Comparison of ENCODE assay signal across 14 mouse cellular contexts in genomic region chr11:12319318-12319717, GRCm38 (mm10).
DNase-seq lines count a peak whose midpoint lies in the region; ATAC-seq and TF ChIP-seq lines count a peak whose summit lies in the region.
"Had no signal": no experiment of that assay in that cellular context is flagged by ENCODE, and none has a peak within 500 bp of the region (broad histone marks: within the 10 kb centered on the region; RNA-seq: fewer than 3 reads in every experiment).

No protein-coding gene starts in this region.

- no peak overlapping the region for H3K27ac ChIP-seq in forebrain, embryonic 15.5 days (replicated peaks)
- no peak overlapping the region for H3K27ac ChIP-seq in forebrain, postnatal 0 days (ENCODE audit: low read depth, low read length)
- H3K27ac ChIP-seq in hindbrain, postnatal 0 days, result no peak overlapping the region
- no peak overlapping the region for H3K27ac ChIP-seq in hindbrain, embryonic 10.5 days
- H3K27ac ChIP-seq: embryonic facial prominence, embryonic 12.5 days; left cerebral cortex, adult 2 months; limb, embryonic 13.5 days; neural tube, embryonic 13.5 days had no signal

- no peak for DNase-seq in forebrain, postnatal 0 days
- peak; percentile 19 for DNase-seq in hindbrain, postnatal 0 days (ENCODE audit: low spot score)
- DNase-seq in hindbrain, embryonic 10.5 days (ENCODE audit: low spot score), result no peak
- peak; percentile 13 for DNase-seq in NIH3T3 (ENCODE audit: low read depth)
- peak; percentile 13 for DNase-seq in cerebellum, adult 8-10 months
- no peak for DNase-seq in adrenal gland, postnatal 4 days (ENCODE audit: low spot score in 2 of 2)
- DNase-seq: adrenal gland, adult 8-10 months had no signal

- 70% methylated on average over 3 of the region's 3 CpGs for WGBS in forebrain, embryonic 15.5 days
- 90% methylated on average over 3 of the region's 3 CpGs for WGBS in forebrain, postnatal 0 days
- WGBS in hindbrain, postnatal 0 days, result 79% methylated on average over 3 of the region's 3 CpGs
- 93% methylated on average over 3 of the region's 3 CpGs for WGBS in hindbrain, embryonic 10.5 days

- no peak overlapping the region for H3K4me3 ChIP-seq in forebrain, embryonic 15.5 days
- no peak overlapping the region for H3K4me3 ChIP-seq in forebrain, postnatal 0 days (ENCODE audit: low read depth, low read length)
- H3K4me3 ChIP-seq in hindbrain, postnatal 0 days (ENCODE audit: low read length), result no peak overlapping the region
- H3K4me3 ChIP-seq in hindbrain, embryonic 10.5 days, result no peak overlapping the region
- H3K4me3 ChIP-seq: embryonic facial prominence, embryonic 12.5 days; left cerebral cortex, adult 2 months; limb, embryonic 13.5 days; neural tube, embryonic 13.5 days had no signal

- no peaks in the 10 kb centered on the region for H3K27me3 ChIP-seq in forebrain, embryonic 15.5 days
- H3K27me3 ChIP-seq in forebrain, postnatal 0 days (ENCODE audit: insufficient read depth, low read length), result no peaks in the 10 kb centered on the region
- no peaks in the 10 kb centered on the region for H3K27me3 ChIP-seq in hindbrain, postnatal 0 days (ENCODE audit: insufficient read depth, low read length)
- no peaks in the 10 kb centered on the region for H3K27me3 ChIP-seq in hindbrain, embryonic 10.5 days (ENCODE audit: insufficient read depth, poor library complexity, severe bottlenecking)
- H3K27me3 ChIP-seq: embryonic facial prominence, embryonic 12.5 days; limb, embryonic 13.5 days; neural tube, embryonic 13.5 days had no signal

- H3K36me3 ChIP-seq in forebrain, embryonic 15.5 days, result no peaks in the 10 kb centered on the region
- no peaks in the 10 kb centered on the region for H3K36me3 ChIP-seq in forebrain, postnatal 0 days (ENCODE audit: insufficient read depth)
- no peaks in the 10 kb centered on the region for H3K36me3 ChIP-seq in hindbrain, postnatal 0 days (ENCODE audit: insufficient read depth, low read length)
- no peaks in the 10 kb centered on the region for H3K36me3 ChIP-seq in hindbrain, embryonic 10.5 days
- H3K36me3 ChIP-seq: embryonic facial prominence, embryonic 12.5 days; limb, embryonic 13.5 days; neural tube, embryonic 13.5 days had no signal

- TF ChIP-seq CTCF in forebrain, postnatal 0 days (IDR thresholded peaks at IDR 0.05; ENCODE audit: low read depth), result no peak
- TF ChIP-seq CTCF in hindbrain, postnatal 0 days (IDR thresholded peaks at IDR 0.05; ENCODE audit: low read depth), result no peak

- no peaks in the 10 kb centered on the region for H3K4me1 ChIP-seq in forebrain, embryonic 15.5 days
- H3K4me1 ChIP-seq in forebrain, postnatal 0 days (ENCODE audit: insufficient read depth), result no peaks in the 10 kb centered on the region
- H3K4me1 ChIP-seq in hindbrain, postnatal 0 days (ENCODE audit: insufficient read depth, low read length), result no peaks in the 10 kb centered on the region
- no peaks in the 10 kb centered on the region for H3K4me1 ChIP-seq in hindbrain, embryonic 10.5 days (replicated peaks)
- H3K4me1 ChIP-seq: embryonic facial prominence, embryonic 12.5 days; limb, embryonic 13.5 days; neural tube, embryonic 13.5 days had no signal

- peak; percentile 26; the same call in 1 of the 2 replicates for ATAC-seq in forebrain, embryonic 15.5 days (replicated peaks)
- no peak for ATAC-seq in forebrain, postnatal 0 days
- ATAC-seq in hindbrain, postnatal 0 days, result peak; percentile 24; the same call in 1 of the 2 replicates
- ATAC-seq: intestine, postnatal 0 days; lung, postnatal 0 days had no signal

- no peaks in the 10 kb centered on the region for H3K9me3 ChIP-seq in forebrain, embryonic 15.5 days
- H3K9me3 ChIP-seq in forebrain, postnatal 0 days (ENCODE audit: low read length), result no peaks in the 10 kb centered on the region
- no peaks in the 10 kb centered on the region for H3K9me3 ChIP-seq in hindbrain, postnatal 0 days (ENCODE audit: low read length)
- no peaks in the 10 kb centered on the region for H3K9me3 ChIP-seq in hindbrain, embryonic 10.5 days
- H3K9me3 ChIP-seq: embryonic facial prominence, embryonic 12.5 days; limb, embryonic 13.5 days; neural tube, embryonic 13.5 days had no signal

- H3K4me2 ChIP-seq in forebrain, embryonic 15.5 days (replicated peaks), result no peak overlapping the region
- H3K4me2 ChIP-seq in forebrain, postnatal 0 days (ENCODE audit: low read depth), result no peak overlapping the region
- H3K4me2 ChIP-seq in hindbrain, postnatal 0 days (ENCODE audit: low read depth, low read length), result no peak overlapping the region
- H3K4me2 ChIP-seq: embryonic facial prominence, embryonic 12.5 days; limb, embryonic 13.5 days; neural tube, embryonic 13.5 days had no signal

- H3K9ac ChIP-seq in forebrain, embryonic 15.5 days (replicated peaks), result no peak overlapping the region
- H3K9ac ChIP-seq in forebrain, postnatal 0 days, result no peak overlapping the region
- no peak overlapping the region for H3K9ac ChIP-seq in hindbrain, postnatal 0 days (replicated peaks; ENCODE audit: low read length)
- H3K9ac ChIP-seq: embryonic facial prominence, embryonic 12.5 days; limb, embryonic 13.5 days; neural tube, embryonic 13.5 days had no signal

Comparison
In these comparisons a context has a peak if more than half of its experiments do, and no peak if none do; other contexts are left out.
1. DNase-seq: peak in hindbrain, postnatal 0 days (single experiment), NIH3T3 (single experiment) and cerebellum, adult 8-10 months (single experiment); none in forebrain, postnatal 0 days (single experiment), hindbrain, embryonic 10.5 days (single experiment) and adrenal gland, postnatal 4 days (0 of 2).